8 mouse cellular contexts compared by ENCODE assay signal in the genomic region with DNA sequence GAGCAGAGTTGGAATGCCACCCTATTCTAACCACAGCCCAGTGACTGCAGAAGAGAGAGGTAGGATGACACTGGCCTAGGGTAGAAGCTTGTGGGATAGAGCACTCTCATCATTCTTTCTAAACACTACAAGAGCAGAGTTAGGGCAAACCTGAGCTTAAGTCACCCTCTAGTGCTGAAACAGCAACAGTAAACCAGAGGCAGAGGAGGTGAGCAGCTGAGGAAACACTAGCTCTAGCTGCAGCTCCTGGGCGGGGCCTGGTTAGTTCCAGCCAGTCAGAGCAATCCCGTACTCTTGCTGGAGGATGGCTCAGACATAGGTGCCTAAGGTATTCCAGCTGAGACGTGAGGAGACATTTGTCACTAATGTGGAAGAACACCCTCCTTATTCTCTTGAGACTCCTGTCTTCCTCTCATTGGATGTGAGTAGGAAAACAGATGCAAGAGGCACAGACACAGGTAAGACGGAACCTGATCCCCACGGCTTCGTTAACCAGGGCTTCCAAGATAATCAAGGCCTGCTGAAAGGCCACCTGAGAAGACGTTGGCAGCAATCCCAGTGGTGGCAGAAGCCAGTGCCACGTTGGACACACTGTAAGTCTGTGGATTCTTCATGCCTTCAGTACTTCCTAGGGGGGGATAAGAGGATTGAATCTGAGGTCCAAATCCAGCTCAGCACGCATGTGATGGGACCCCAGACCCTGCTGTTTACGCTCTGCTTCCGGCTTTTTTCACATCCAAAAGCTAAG.
DNase-seq lines count a peak whose midpoint lies in the region; ATAC-seq and TF ChIP-seq lines count a peak whose summit lies in the region.

No protein-coding gene starts in this region.

- TF ChIP-seq EP300 in liver, postnatal 0 days (IDR thresholded peaks at IDR 0.05; ENCODE audit: low read depth): no peak

- no peaks in the 10 kb centered on the region for H3K9me3 ChIP-seq in intestine, embryonic 16.5 days (ENCODE audit: control insufficient read depth, low read length)
- H3K9me3 ChIP-seq in intestine, embryonic 15.5 days: no peaks in the 10 kb centered on the region
- H3K9me3 ChIP-seq in embryonic facial prominence, embryonic 13.5 days: no peaks in the 10 kb centered on the region
- H3K9me3 ChIP-seq in liver, postnatal 0 days (ENCODE audit: low read length): no peaks in the 10 kb centered on the region
- no peaks in the 10 kb centered on the region for H3K9me3 ChIP-seq in forebrain, embryonic 10.5 days

- DNase-seq in thymus, postnatal 14 days: peak; percentile 33
- no peak for DNase-seq in thymus, postnatal 0 days (ENCODE audit: low spot score)
- DNase-seq in liver, postnatal 0 days: no peak
- DNase-seq in neural tube, embryonic 10.5 days (ENCODE audit: extremely low spot score, low spot score): no peak
- DNase-seq in forebrain, embryonic 10.5 days (ENCODE audit: extremely low spot score, low spot score): no peak

- 75% methylated on average over 11 of the region's 11 CpGs for WGBS in intestine, embryonic 16.5 days
- WGBS in intestine, embryonic 15.5 days: 78% methylated on average over 11 of the region's 11 CpGs
- 61% methylated on average over 11 of the region's 11 CpGs for WGBS in embryonic facial prominence, embryonic 13.5 days
- 68% methylated on average over 11 of the region's 11 CpGs for WGBS in liver, postnatal 0 days (ENCODE audit: insufficient replicate concordance)
- 75% methylated on average over 11 of the region's 11 CpGs for WGBS in forebrain, embryonic 10.5 days

- no peaks in the 10 kb centered on the region for H3K36me3 ChIP-seq in intestine, embryonic 16.5 days (ENCODE audit: control insufficient read depth, insufficient read depth, low read length)
- H3K36me3 ChIP-seq in intestine, embryonic 15.5 days: no peaks in the 10 kb centered on the region
- H3K36me3 ChIP-seq in embryonic facial prominence, embryonic 13.5 days: no peaks in the 10 kb centered on the region
- no peaks in the 10 kb centered on the region for H3K36me3 ChIP-seq in liver, postnatal 0 days (replicated peaks; ENCODE audit: insufficient read depth, low read length)
- no peaks in the 10 kb centered on the region for H3K36me3 ChIP-seq in forebrain, embryonic 10.5 days (replicated peaks)

- H3K4me1 ChIP-seq in intestine, embryonic 16.5 days (ENCODE audit: control insufficient read depth, insufficient read depth, low read length): no peaks in the 10 kb centered on the region
- H3K4me1 ChIP-seq in intestine, embryonic 15.5 days (replicated peaks): no peaks in the 10 kb centered on the region
- H3K4me1 ChIP-seq in embryonic facial prominence, embryonic 13.5 days: no peaks in the 10 kb centered on the region
- H3K4me1 ChIP-seq in liver, postnatal 0 days (ENCODE audit: insufficient read depth): no peaks in the 10 kb centered on the region
- H3K4me1 ChIP-seq in forebrain, embryonic 10.5 days: no peaks in the 10 kb centered on the region

- peak; percentile 48 for TF ChIP-seq CTCF in liver, postnatal 0 days (IDR thresholded peaks at IDR 0.05; ENCODE audit: low read depth)

- no peaks in the 10 kb centered on the region for H3K27me3 ChIP-seq in intestine, embryonic 16.5 days (replicated peaks; ENCODE audit: control insufficient read depth, insufficient read depth, low read length)
- no peaks in the 10 kb centered on the region for H3K27me3 ChIP-seq in intestine, embryonic 15.5 days (replicated peaks)
- no peaks in the 10 kb centered on the region for H3K27me3 ChIP-seq in embryonic facial prominence, embryonic 13.5 days
- H3K27me3 ChIP-seq in liver, postnatal 0 days (ENCODE audit: insufficient read depth, low read length): no peaks in the 10 kb centered on the region
- no peaks in the 10 kb centered on the region for H3K27me3 ChIP-seq in forebrain, embryonic 10.5 days (ENCODE audit: poor library complexity, severe bottlenecking)

- peak; percentile 50 for ATAC-seq in intestine, embryonic 16.5 days
- no peak for ATAC-seq in intestine, embryonic 15.5 days
- 0 out of 2 replicates have a peak, but pooled peaks have one; percentile 62 for ATAC-seq in embryonic facial prominence, embryonic 13.5 days (ENCODE audit: insufficient number of reproducible peaks, insufficient read depth, low FRiP score, low TSS enrichment, low read depth)
- ATAC-seq in liver, postnatal 0 days: no peak

- H3K27ac ChIP-seq in intestine, embryonic 16.5 days (ENCODE audit: low read length): no peak overlapping the region
- no peak overlapping the region for H3K27ac ChIP-seq in intestine, embryonic 15.5 days
- no peak overlapping the region for H3K27ac ChIP-seq in embryonic facial prominence, embryonic 13.5 days
- no peak overlapping the region for H3K27ac ChIP-seq in liver, postnatal 0 days (ENCODE audit: low read depth)
- H3K27ac ChIP-seq in forebrain, embryonic 10.5 days: no peak overlapping the region

- H3K4me2 ChIP-seq in intestine, embryonic 16.5 days (ENCODE audit: low read depth, low read length): no peak overlapping the region
- no peak overlapping the region for H3K4me2 ChIP-seq in intestine, embryonic 15.5 days (replicated peaks)
- no peak overlapping the region for H3K4me2 ChIP-seq in embryonic facial prominence, embryonic 13.5 days
- no peak overlapping the region for H3K4me2 ChIP-seq in liver, postnatal 0 days (ENCODE audit: low read depth, low read length)

- H3K4me3 ChIP-seq in intestine, embryonic 16.5 days (ENCODE audit: low read length): no peak overlapping the region
- no peak overlapping the region for H3K4me3 ChIP-seq in intestine, embryonic 15.5 days (replicated peaks)
- H3K4me3 ChIP-seq in embryonic facial prominence, embryonic 13.5 days: no peak overlapping the region
- no peak overlapping the region for H3K4me3 ChIP-seq in liver, postnatal 0 days (ENCODE audit: low read depth, low read length)
- no peak overlapping the region for H3K4me3 ChIP-seq in forebrain, embryonic 10.5 days

- no peak overlapping the region for H3K9ac ChIP-seq in intestine, embryonic 16.5 days (ENCODE audit: low read depth, low read length)
- H3K9ac ChIP-seq in intestine, embryonic 15.5 days: no peak overlapping the region
- no peak overlapping the region for H3K9ac ChIP-seq in embryonic facial prominence, embryonic 13.5 days
- H3K9ac ChIP-seq in liver, postnatal 0 days (replicated peaks): no peak overlapping the region

Comparison
In these comparisons a context has a peak if more than half of its experiments do, and no peak if none do; other contexts are left out.
1. ATAC-seq: peak in intestine, embryonic 16.5 days (single experiment) and embryonic facial prominence, embryonic 13.5 days (single experiment); none in intestine, embryonic 15.5 days (single experiment) and liver, postnatal 0 days (single experiment).